Comparison of ENCODE assay signal across 7 mouse cellular contexts in the genomic region with DNA sequence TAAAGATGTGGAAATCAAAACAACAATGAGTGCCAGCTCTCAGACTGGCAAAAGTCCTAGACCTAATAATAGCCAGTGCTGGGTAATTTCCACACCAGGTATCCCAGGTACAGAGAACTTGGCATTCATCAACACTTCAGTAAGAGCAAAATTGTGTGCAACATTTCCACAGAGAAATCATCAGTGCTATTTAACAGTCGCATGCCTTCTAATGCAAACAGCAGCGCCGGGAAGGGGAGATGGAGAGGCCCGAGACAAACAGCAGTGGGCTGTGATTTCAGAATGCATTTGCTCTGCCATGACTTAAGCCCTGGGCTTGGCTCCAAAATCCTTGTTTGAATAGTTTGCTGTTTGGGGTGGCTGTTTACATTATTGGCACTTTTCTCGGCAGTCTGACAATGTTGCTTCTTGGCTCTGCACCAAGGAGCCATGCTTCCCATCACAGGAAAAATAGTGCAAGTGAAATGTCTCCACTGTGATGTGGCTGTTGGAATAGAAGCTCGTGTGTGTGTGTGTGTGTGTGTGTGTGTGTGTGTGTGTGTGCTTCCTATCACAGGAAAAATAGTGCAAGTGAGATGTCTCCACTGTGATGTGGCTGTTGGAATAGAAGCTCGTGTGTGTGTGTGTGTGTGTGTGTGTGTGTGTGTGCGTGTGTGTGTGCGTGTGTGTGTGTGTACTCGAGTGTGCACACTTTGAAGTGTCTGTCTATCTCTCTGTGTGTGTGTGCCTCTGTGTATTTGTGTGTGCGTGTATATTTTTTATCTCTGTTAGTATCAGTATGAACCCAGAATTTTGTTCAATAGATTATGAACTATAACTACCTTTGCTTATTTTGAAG.
A peak's percentile ranks its signal among the peaks of the same experiment; 100 is the strongest.
DNase-seq lines count a peak whose midpoint lies in the region; ATAC-seq and TF ChIP-seq lines count a peak whose summit lies in the region.

No protein-coding gene starts in this region.

- H3K27ac ChIP-seq in midbrain, embryonic 13.5 days = no peak overlapping the region
- no peak overlapping the region for H3K27ac ChIP-seq in midbrain, embryonic 11.5 days (ENCODE audit: low read depth, low read length)
- no peak overlapping the region for H3K27ac ChIP-seq in kidney, embryonic 16.5 days (ENCODE audit: low read length)
- H3K27ac ChIP-seq in lung, embryonic 14.5 days (ENCODE audit: low read depth) = peak overlapping the region; percentile 69; the same call in 1 of the 2 replicates
- H3K27ac ChIP-seq in stomach, embryonic 16.5 days (ENCODE audit: low read length) = 0 out of 2 replicates have a peak overlapping the region, but pooled peaks have one; percentile 46

- 72% methylated on average over 11 of the region's 11 CpGs for WGBS in midbrain, embryonic 13.5 days
- 80% methylated on average over 11 of the region's 11 CpGs for WGBS in midbrain, embryonic 11.5 days
- WGBS in kidney, embryonic 16.5 days = 65% methylated on average over 11 of the region's 11 CpGs
- WGBS in lung, embryonic 14.5 days = 33% methylated on average over 11 of the region's 11 CpGs
- 29% methylated on average over 11 of the region's 11 CpGs for WGBS in stomach, embryonic 16.5 days

- no peaks in the 10 kb centered on the region for H3K9me3 ChIP-seq in midbrain, embryonic 13.5 days
- H3K9me3 ChIP-seq in midbrain, embryonic 11.5 days (ENCODE audit: control insufficient read depth, low read length) = no peaks in the 10 kb centered on the region
- no peaks in the 10 kb centered on the region for H3K9me3 ChIP-seq in kidney, embryonic 16.5 days (ENCODE audit: low read length)
- H3K9me3 ChIP-seq in lung, embryonic 14.5 days (ENCODE audit: low read depth, low read length) = no peaks in the 10 kb centered on the region
- H3K9me3 ChIP-seq in stomach, embryonic 16.5 days (replicated peaks; ENCODE audit: control insufficient read depth, low read length) = no peaks in the 10 kb centered on the region

- ATAC-seq in midbrain, embryonic 13.5 days = peak; percentile 58; the same call in 1 of the 2 replicates
- ATAC-seq in midbrain, embryonic 11.5 days (ENCODE audit: low FRiP score) = no peak
- ATAC-seq in kidney, embryonic 16.5 days (ENCODE audit: low FRiP score, low TSS enrichment) = 0 out of 2 replicates have a peak, but pooled peaks have one; percentile 49
- ATAC-seq in lung, embryonic 14.5 days (ENCODE audit: insufficient read depth) = peak; percentile 95
- ATAC-seq in stomach, embryonic 16.5 days (ENCODE audit: insufficient read depth, low FRiP score) = peak; percentile 87; the same call in 1 of the 2 replicates

- no peaks in the 10 kb centered on the region for H3K27me3 ChIP-seq in midbrain, embryonic 13.5 days
- no peaks in the 10 kb centered on the region for H3K27me3 ChIP-seq in midbrain, embryonic 11.5 days (ENCODE audit: control insufficient read depth, insufficient read depth, low read length)
- no peaks in the 10 kb centered on the region for H3K27me3 ChIP-seq in kidney, embryonic 16.5 days (ENCODE audit: insufficient read depth, low read length)
- H3K27me3 ChIP-seq in lung, embryonic 14.5 days (ENCODE audit: insufficient read depth, low read length) = no peaks in the 10 kb centered on the region
- H3K27me3 ChIP-seq in stomach, embryonic 16.5 days (ENCODE audit: control insufficient read depth, insufficient read depth, low read length) = no peaks in the 10 kb centered on the region

- no peak overlapping the region for H3K4me2 ChIP-seq in midbrain, embryonic 13.5 days (replicated peaks)
- no peak overlapping the region for H3K4me2 ChIP-seq in midbrain, embryonic 11.5 days
- H3K4me2 ChIP-seq in kidney, embryonic 16.5 days (replicated peaks; ENCODE audit: low read depth, low read length) = no peak overlapping the region
- H3K4me2 ChIP-seq in lung, embryonic 14.5 days = no peak overlapping the region
- no peak overlapping the region for H3K4me2 ChIP-seq in stomach, embryonic 16.5 days (ENCODE audit: low read depth, low read length)

- H3K4me3 ChIP-seq in midbrain, embryonic 13.5 days (replicated peaks) = no peak overlapping the region
- no peak overlapping the region for H3K4me3 ChIP-seq in midbrain, embryonic 11.5 days (ENCODE audit: low read depth, low read length)
- H3K4me3 ChIP-seq in kidney, embryonic 16.5 days (ENCODE audit: low read length) = no peak overlapping the region
- no peak overlapping the region for H3K4me3 ChIP-seq in lung, embryonic 14.5 days (ENCODE audit: low read depth, low read length)
- H3K4me3 ChIP-seq in stomach, embryonic 16.5 days (replicated peaks; ENCODE audit: low read length) = no peak overlapping the region

- no peak for TF ChIP-seq CTCF in lung, embryonic 14.5 days (IDR thresholded peaks at IDR 0.05; ENCODE audit: low read depth)

- no peaks in the 10 kb centered on the region for H3K4me1 ChIP-seq in midbrain, embryonic 13.5 days (replicated peaks)
- H3K4me1 ChIP-seq in midbrain, embryonic 11.5 days (ENCODE audit: control insufficient read depth, insufficient read depth, low read length) = no peaks in the 10 kb centered on the region
- H3K4me1 ChIP-seq in kidney, embryonic 16.5 days (ENCODE audit: insufficient read depth, low read length) = 0 out of 2 replicates have a peak, but pooled peaks cover 1% of the 10 kb centered on the region
- peaks cover 11% of the 10 kb centered on the region for H3K4me1 ChIP-seq in lung, embryonic 14.5 days (ENCODE audit: insufficient read depth)
- peaks cover 8% of the 10 kb centered on the region for H3K4me1 ChIP-seq in stomach, embryonic 16.5 days (ENCODE audit: control insufficient read depth, insufficient read depth, low read length)

- no peak for DNase-seq in midbrain, embryonic 11.5 days (ENCODE audit: low spot score, missing footprints)
- peak; percentile 61 to 73 for DNase-seq in cerebellum, postnatal 36 days
- DNase-seq in lung, embryonic 14.5 days = peak; percentile 100
- no peak for DNase-seq in thymus, postnatal 25 days

- H3K36me3 ChIP-seq in midbrain, embryonic 13.5 days = no peaks in the 10 kb centered on the region
- no peaks in the 10 kb centered on the region for H3K36me3 ChIP-seq in midbrain, embryonic 11.5 days (ENCODE audit: control insufficient read depth, insufficient read depth, low read length)
- no peaks in the 10 kb centered on the region for H3K36me3 ChIP-seq in kidney, embryonic 16.5 days (ENCODE audit: insufficient read depth, low read length)
- H3K36me3 ChIP-seq in lung, embryonic 14.5 days (ENCODE audit: insufficient read depth) = no peaks in the 10 kb centered on the region
- H3K36me3 ChIP-seq in stomach, embryonic 16.5 days (ENCODE audit: control insufficient read depth, insufficient read depth, low read length) = no peaks in the 10 kb centered on the region

- no peak overlapping the region for H3K9ac ChIP-seq in midbrain, embryonic 13.5 days (replicated peaks)
- H3K9ac ChIP-seq in midbrain, embryonic 11.5 days (ENCODE audit: low read length) = no peak overlapping the region
- H3K9ac ChIP-seq in kidney, embryonic 16.5 days (replicated peaks; ENCODE audit: low read length) = no peak overlapping the region
- H3K9ac ChIP-seq in lung, embryonic 14.5 days = no peak overlapping the region
- H3K9ac ChIP-seq in stomach, embryonic 16.5 days (ENCODE audit: low read length) = no peak overlapping the region; the same call in 1 of the 2 replicates

Comparison
In these comparisons a context has a peak if more than half of its experiments do, and no peak if none do; other contexts are left out.
1. H3K27ac ChIP-seq: peak in lung, embryonic 14.5 days (single experiment) and stomach, embryonic 16.5 days (single experiment); none in midbrain, embryonic 13.5 days (single experiment), midbrain, embryonic 11.5 days (single experiment) and kidney, embryonic 16.5 days (single experiment).
2. DNase-seq: peak in cerebellum, postnatal 36 days (2 of 2) and lung, embryonic 14.5 days (single experiment); none in midbrain, embryonic 11.5 days (single experiment) and thymus, postnatal 25 days (single experiment).